Mouse (Mus musculus) lung, postnatal 0 days (tissue): ENCODE data around the gene Sfmbt1. TPM values are rescaled to one million over a fixed set of nuclear protein-coding genes. Genes with fewer than 3 reads are reported as not detected.

Experiments used
- ATAC-seq: fragments of 200-750 bp; cut with Nextera tagmentation; 2 replicates; pipeline ENCODE4 v1.8.0; 2017; ENCODE audit warnings: moderate library complexity
- DNase-seq: peaks from one replicate; pipeline ENCODE4 v3.0.0-alpha.2; 2016; ENCODE audit warnings: low spot score
- H3K27ac ChIP-seq: fragments of 300-500 bp; sonication (generic); 2 replicates; pipeline ENCODE4 v1.5.1; 2014; ENCODE audit warnings: antibody characterized with exemption, mild to moderate bottlenecking, low read length, mixed read lengths
- H3K27me3 ChIP-seq: fragments of 300-500 bp; sonication (generic); replicated peaks from 2 replicates; pipeline ENCODE4 v1.6.1; 2014; ENCODE audit warnings: low read length, mixed read lengths; ENCODE audit not compliant: insufficient read depth
- H3K36me3 ChIP-seq: fragments of 300-500 bp; sonication (generic); 2 replicates; pipeline ENCODE4 v1.6.1; 2014; ENCODE audit warnings: low read length, mixed read lengths; ENCODE audit not compliant: insufficient read depth
- H3K4me1 ChIP-seq: fragments of 300-500 bp; sonication (generic); 2 replicates; pipeline ENCODE4 v1.6.1; 2014; ENCODE audit warnings: antibody characterized with exemption, low read depth, low read length, mixed read lengths; ENCODE audit not compliant: insufficient read depth
- H3K4me2 ChIP-seq: fragments of 300-500 bp; sonication (generic); replicated peaks from 2 replicates; pipeline ENCODE4 v1.6.1; 2014; ENCODE audit warnings: low read depth, mild to moderate bottlenecking, low read length, moderate library complexity, mixed read lengths
- H3K4me3 ChIP-seq: fragments of 300-500 bp; sonication (generic); 2 replicates; pipeline ENCODE4 v1.5.1; 2014; ENCODE audit warnings: low read depth, low read length
- H3K9ac ChIP-seq: fragments of 300-500 bp; sonication (generic); replicated peaks from 2 replicates; pipeline ENCODE4 v1.6.1; 2014; ENCODE audit warnings: low read depth, mild to moderate bottlenecking
- H3K9me3 ChIP-seq: fragments of 300-500 bp; sonication (generic); 2 replicates; pipeline ENCODE4 v1.6.1; 2016; ENCODE audit warnings: low read length, mixed read lengths
- CTCF ChIP-seq: IDR thresholded peaks from 2 replicates; pipeline ENCODE4 v1.5.1; 2016; ENCODE audit warnings: antibody characterized with exemption, mild to moderate bottlenecking
- EP300 ChIP-seq: IDR thresholded peaks from 2 replicates; pipeline ENCODE4 v1.6.1; 2016; ENCODE audit warnings: antibody characterized with exemption, mild to moderate bottlenecking, control low read depth
- WGBS: fragments of 180-500 bp; shearing (Covaris S2); extraction: QIAGEN DNeasy Blood & Tissue Kit; methylation state at CpG from one replicate; pipeline ENCODE4 v1.1.7; 2014; 5-methylcytosine and 5-hydroxymethylcytosine counted together
- polyA plus RNA-seq: library from polyadenylated mRNA; unstranded; fragments of >200 nt; fragmentation: Nextera tagmentation; extraction: Ambion mirVana; gene quantifications from 2 replicates; pipeline ENCODE4 v1.2.1, GENCODE M21; 2015

Gene Sfmbt1
- polyA plus RNA-seq, 1 experiment from 2014 or later, result 8.2 TPM

GRCm38 (mm10) chr14:30826174-30827140, 111.8 kb downstream of the Sfmbt1 start:
- peak overlapping the region; percentile 76 for H3K4me2 ChIP-seq
- peaks cover 26% of the 10 kb centered on the region; the same call in 1 of the 2 replicates for H3K4me1 ChIP-seq
- ATAC-seq, result no peak
- peak overlapping the region; percentile 81 for H3K4me3 ChIP-seq
- TF ChIP-seq CTCF, result no peak
- no peak for TF ChIP-seq EP300
- peak overlapping the region; percentile 81 for H3K27ac ChIP-seq
- H3K9me3 ChIP-seq, result no peaks in the 10 kb centered on the region
- H3K9ac ChIP-seq, result peak overlapping the region; percentile 62
- DNase-seq, result peak; percentile 27
- 14% methylated on average over 17 of the region's 17 CpGs for WGBS
- no peaks in the 10 kb centered on the region for H3K36me3 ChIP-seq
- H3K27me3 ChIP-seq, result no peaks in the 10 kb centered on the region

- TF ChIP-seq EP300 (no peak), CTCF (no peak)
- H3K9me3 ChIP-seq, result no peaks in the 10 kb centered on the region
- DNase-seq (no peak), ATAC-seq (no peak)
- H3K9ac ChIP-seq, result no peak overlapping the region
- no peak overlapping the region for H3K4me3 ChIP-seq
- peak overlapping the region; percentile 82; the same call in 1 of the 2 replicates for H3K27ac ChIP-seq
- peak overlapping the region; percentile 76 for H3K4me2 ChIP-seq
- WGBS, result 53% methylated on average over 4 of the region's 4 CpGs
- no peaks in the 10 kb centered on the region for H3K36me3 ChIP-seq
- H3K27me3 ChIP-seq, result no peaks in the 10 kb centered on the region
- H3K4me1 ChIP-seq, result peaks cover 31% of the 10 kb centered on the region; the same call in 1 of the 2 replicates
These were observed 112.8 kb downstream of the Sfmbt1 start for GRCm38 (mm10) chr14:30827480-30827879.

- peak; percentile 80 for DNase-seq
- Histone ChIP-seq H3K4me1 (peaks cover 31% of the 10 kb centered on the region; the same call in 1 of the 2 replicates), H3K9ac (no peak overlapping the region), H3K4me2 (peak overlapping the region; percentile 76; the same call in 1 of the 2 replicates), H3K9me3 (no peaks in the 10 kb centered on the region), H3K27ac (peak overlapping the region; percentile 82; the same call in 1 of the 2 replicates), H3K36me3 (no peaks in the 10 kb centered on the region), H3K4me3 (no peak overlapping the region), H3K27me3 (no peaks in the 10 kb centered on the region)
- WGBS, result 51% methylated on average over 4 of the region's 4 CpGs
- no peak for TF ChIP-seq EP300
- no peak for TF ChIP-seq CTCF
- peak; percentile 6; the same call in 1 of the 2 replicates for ATAC-seq
These were observed 113.4 kb downstream of the Sfmbt1 start for GRCm38 (mm10) chr14:30828077-30828476.

- Histone ChIP-seq H3K4me3 (no peak overlapping the region), H3K9ac (no peak overlapping the region), H3K4me1 (peaks cover 31% of the 10 kb centered on the region; the same call in 1 of the 2 replicates), H3K27me3 (no peaks in the 10 kb centered on the region), H3K36me3 (no peaks in the 10 kb centered on the region), H3K27ac (peak overlapping the region; percentile 82), H3K4me2 (peak overlapping the region; percentile 46), H3K9me3 (no peaks in the 10 kb centered on the region)
- ATAC-seq (peak; percentile 77), DNase-seq (peak; percentile 94)
- TF ChIP-seq CTCF (no peak), EP300 (no peak; the same call in 1 of the 2 replicates)
- WGBS, result 39% methylated on average over 11 of the region's 11 CpGs
These were observed 114.2 kb downstream of the Sfmbt1 start for GRCm38 (mm10) chr14:30828635-30829460.

GRCm38 (mm10) chr14:30837416-30837996, 122.9 kb downstream of the Sfmbt1 start:
- ATAC-seq, result no peak
- no peak overlapping the region for H3K27ac ChIP-seq
- WGBS, result 83% methylated on average over 14 of the region's 14 CpGs

More at GRCm38 (mm10) chr14:30837416-30837996, 122.9 kb downstream of the Sfmbt1 start:
- Histone ChIP-seq H3K4me1 (no peaks in the 10 kb centered on the region), H3K4me2 (no peak overlapping the region), H3K9ac (no peak overlapping the region), H3K36me3 (no peaks in the 10 kb centered on the region; the same call in 1 of the 2 replicates), H3K9me3 (no peaks in the 10 kb centered on the region), H3K4me3 (no peak overlapping the region), H3K27me3 (no peaks in the 10 kb centered on the region)
- TF ChIP-seq CTCF, result no peak
- TF ChIP-seq EP300, result no peak
- DNase-seq, result no peak
